Mouse (Mus musculus): Measurements from ENCODE around the gene Gm17387.

Gene Gm17387

DNA sequence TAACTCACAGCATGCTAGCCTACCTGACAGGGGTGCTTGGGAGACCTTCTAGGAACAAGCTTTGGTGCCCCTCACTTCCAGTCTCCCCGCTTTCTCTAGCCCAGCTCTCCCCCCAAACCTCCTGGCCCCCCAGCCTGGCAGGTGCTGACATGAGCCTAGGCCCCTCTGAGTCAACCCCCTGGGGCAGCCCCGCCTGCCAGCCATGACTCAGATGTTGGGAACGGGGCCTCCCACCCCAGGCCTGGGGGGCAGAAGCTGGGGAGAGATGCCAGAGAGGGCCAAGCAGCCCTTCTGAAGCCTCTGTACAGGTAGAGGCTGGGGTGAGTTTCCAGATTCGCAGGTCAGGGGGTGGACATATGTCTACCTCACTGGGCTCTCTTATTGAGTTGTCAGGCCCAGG, 49.9 kb downstream of the Gm17387 start:
- DNase-seq: no peak
